Mouse (Mus musculus) lung, postnatal 25 days (tissue): ENCODE data around the gene Gm49387.

Experiments
- DNase-seq: peaks from one replicate; pipeline ENCODE4 v3.0.0; 2022; ENCODE audit warnings: low spot score

The Gm49387 gene

GRCm38 (mm10) chr14:31574903-31575665 is 65.6 kb downstream of the Gm49387 start:
- DNase-seq = no peak

DNA sequence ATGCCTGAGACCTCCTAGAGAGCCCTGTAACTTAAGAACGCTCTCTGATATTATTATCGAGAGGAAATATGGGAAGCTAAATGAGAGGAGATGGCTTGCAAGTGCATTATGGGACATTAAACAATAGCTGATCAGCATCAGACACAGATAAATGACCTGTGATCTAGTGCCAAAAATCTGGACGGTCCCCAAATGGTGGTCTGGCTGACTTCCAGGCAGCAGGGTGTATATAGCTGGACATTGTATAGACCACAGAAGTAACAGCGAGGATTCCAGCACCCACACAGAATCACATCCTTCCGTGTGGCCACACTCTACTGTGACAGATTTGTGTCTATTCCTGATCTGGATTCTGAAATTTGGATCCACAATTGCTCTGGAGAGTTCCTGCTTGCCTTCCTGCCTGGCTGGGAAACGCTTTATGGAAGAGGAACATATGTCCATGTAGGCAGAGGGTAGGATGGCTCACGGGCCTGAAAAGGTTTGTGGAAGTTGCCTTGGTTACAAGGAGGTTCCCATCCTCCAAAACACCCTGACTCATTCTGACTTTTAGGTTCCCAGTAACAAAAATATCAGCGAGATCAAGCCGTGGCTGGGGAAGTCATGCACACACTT is 68.0 kb downstream of the Gm49387 start:
- no peak for DNase-seq

DNA sequence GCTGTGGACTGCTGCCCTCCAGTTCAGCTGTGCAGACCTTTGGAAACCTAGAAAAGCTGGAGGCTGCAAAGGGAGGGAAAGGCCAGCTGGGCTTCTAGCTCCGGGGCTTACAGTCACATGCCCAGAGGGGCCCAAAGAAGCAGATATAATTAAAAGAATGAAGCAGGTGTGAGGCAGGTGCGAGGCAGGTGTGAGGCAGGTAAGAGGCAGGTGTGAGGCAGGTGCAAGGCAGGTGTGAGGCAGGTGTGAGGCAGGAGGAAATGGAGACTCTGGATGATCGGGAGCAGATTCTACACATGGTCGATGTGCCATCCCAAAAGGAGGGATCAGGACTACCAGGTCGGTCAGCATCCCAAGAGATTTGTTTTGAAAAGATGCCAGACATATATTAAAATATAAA is 69.3 kb downstream of the Gm49387 start:
- DNase-seq = no peak

- DNase-seq = no peak
Measured at GRCm38 (mm10) chr14:31570131-31570951, 70.3 kb downstream of the Gm49387 start.

- DNase-seq = peak; percentile 48
Measured at GRCm38 (mm10) chr14:31569151-31569631, 71.5 kb downstream of the Gm49387 start.

DNA sequence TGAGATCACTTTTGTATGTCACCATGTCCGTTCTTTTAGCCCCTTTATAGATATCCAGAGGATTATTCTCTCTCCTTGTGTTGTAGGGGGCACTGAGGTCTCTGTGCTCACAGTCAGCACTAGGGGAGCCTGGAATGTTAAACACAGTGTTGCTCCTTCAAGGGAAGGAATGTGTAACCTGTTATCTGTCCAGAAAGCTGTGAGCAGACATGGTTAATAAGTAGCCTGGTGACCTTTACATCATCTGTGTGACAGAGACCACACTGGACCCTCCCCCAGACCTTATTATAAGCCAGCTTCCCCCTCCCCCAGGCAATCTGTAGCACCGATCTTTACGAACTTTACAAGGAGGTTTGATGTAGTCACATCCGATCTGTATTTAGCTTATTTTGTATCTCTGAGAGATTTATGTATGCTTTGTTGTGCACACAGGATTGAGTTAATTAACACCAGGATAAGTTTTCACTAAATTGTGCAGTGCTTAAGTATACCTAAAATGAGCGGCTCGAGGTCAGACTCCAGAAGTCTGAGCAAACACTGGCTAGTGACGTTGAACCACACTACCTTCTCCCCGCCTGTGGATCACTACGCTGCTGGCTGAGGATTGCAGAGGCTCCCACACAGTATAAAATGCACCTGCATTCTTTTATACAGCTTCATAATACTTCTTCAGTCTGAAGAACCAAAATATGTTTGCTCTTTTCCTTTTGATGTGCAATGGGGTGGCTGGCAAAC is 75.0 kb downstream of the Gm49387 start:
- no peak for DNase-seq

DNA sequence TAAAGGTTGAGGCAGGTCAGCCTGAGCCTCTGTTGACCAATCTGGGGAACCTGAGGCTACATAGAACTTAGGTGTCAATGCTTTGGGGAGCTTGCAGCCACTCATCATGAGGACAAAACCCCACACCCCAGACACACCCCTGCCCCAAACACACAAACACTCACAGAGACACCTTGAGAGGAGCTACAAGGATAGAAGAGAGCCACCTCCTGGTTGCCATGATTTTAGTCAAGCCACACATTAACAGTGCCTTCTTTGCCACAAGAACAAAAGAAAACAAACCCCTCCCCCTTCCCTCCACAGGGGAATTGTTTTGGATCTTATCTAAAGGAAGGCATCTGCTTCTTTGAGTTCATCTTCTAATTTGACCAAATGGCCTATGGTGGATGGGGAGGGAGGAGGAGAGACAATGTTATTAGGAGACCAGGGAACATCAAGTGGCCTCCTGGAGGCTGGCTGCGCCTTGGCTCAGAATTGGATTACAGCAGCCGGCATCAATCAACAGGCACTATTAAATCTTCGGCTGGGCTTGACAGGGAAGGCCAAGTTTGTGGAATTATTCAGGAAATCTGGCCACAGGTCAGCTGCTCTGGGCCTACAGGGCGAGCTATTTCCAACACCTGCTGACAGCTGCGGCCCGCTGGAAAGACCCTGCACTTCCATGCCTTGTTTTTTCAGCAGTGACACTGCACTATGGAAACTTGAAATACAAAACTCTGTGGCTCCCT is 76.1 kb downstream of the Gm49387 start:
- DNase-seq = peak; percentile 72

- peak; percentile 34 for DNase-seq
Measured at GRCm38 (mm10) chr14:31560886-31561285, 79.8 kb downstream of the Gm49387 start.

DNA sequence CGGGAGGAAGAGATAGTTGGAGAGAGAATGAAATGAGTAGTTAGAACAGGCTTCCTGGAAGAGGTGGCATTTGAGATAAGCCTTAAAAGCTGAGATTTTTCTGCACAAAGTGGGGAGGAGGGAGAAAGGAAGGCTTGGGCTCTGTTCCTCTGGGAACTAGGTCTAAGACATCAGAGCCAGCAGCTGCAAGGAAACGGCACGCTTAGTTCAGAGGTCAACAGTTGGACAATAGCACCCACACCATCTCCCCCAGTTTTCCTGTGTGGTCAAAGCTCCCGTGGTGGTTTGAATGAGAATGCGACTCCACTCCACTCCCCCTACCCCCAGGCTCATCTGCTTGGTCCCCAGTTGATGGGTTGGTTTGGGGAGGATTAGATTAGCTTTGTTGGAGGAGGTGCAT is 81.5 kb downstream of the Gm49387 start:
- peak; percentile 38 for DNase-seq

DNA sequence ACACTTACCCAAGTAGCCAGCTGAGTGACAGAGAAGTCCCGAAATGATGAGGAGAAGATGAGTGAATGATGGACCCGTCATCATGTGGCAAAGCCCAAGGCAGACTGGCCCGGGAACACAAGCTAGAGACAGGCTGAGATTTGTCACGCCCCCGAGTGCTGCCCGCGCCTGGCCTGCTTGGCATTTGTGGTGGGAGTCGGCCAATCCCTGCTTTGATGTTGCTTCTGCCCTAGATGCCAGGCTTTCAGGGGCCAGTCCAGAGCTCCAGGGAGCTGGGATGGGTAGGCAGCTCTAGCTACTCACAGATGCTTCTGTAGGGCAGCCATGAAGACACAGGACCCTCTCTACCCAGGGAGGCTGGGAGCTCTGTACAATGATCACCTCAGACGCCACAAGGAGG is 82.9 kb downstream of the Gm49387 start:
- DNase-seq = no peak

DNA sequence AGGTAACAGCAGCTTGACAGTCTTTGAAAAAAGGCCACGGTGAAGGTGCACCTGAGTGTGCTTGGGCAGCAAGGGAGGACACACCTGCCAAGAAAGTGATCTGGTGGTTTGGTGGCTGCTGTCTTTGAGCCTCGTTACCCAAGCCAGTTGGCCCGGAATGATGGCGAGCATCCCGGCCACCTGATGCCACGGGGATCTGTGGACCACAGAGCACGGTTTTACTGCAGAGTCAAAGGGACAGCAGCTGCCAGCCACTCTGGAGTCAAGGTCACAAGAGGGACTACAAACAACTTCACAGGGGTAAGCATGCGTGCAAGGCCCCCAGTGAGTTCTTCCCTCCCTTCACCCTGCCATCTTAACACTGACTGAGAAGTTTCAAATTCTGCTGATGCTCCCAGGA is 83.4 kb downstream of the Gm49387 start:
- no peak for DNase-seq

DNA sequence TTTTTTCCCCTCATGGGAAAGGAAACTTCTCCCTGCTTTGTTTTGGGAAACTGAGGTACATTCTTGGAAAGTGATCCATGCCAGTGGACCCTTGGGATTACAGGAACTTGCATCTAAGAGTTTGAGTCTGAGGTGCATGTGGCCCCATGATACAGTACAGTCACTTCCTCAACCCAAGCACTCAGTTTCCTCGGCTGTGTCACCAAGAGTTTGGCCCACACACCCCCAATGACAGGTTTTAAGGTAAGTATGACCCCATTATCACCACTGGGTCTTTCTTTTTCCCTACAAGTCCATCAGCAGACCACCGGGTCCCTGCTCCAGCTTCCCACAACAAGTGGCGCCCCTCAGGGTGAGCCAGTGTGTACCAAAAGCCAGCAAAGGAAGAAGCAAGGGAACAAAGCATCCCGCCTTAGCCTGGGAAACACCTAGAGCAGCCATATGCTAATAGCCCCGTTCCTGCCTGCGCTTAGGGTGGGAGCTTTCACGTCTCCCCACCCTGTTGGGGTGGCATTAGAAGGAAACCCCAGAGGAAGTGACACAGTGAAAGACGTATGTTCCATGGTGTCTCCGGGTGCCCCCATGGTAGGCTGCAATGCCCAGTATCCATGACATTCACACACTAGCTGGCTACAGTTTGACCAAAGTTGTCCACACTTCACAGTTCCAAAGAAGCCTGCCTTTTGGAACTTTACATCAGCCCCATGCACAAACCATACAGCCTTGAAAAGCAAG is 84.0 kb downstream of the Gm49387 start:
- DNase-seq = no peak

- DNase-seq = no peak
Measured at GRCm38 (mm10) chr14:31555963-31556434, 84.7 kb downstream of the Gm49387 start.

DNA sequence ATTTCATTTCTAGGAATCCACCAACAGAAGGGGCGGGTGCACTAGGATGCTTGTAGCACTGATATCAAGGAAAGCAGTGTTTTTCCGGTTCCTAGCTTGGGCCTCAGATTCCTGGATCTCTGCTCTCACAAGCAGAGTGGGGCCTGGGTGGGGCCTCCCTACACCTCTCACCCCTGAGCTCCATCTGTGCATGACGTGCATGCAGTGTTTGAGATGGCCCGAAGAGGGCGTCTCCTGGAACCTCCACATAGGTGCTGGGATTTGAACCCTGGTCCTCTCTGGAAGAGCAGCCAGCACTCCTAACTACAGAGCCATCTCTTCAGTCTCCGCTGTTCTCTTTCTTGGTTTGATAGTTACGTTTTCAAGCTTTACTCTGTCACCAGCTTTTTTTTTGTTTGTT is 85.7 kb downstream of the Gm49387 start:
- no peak for DNase-seq

DNA sequence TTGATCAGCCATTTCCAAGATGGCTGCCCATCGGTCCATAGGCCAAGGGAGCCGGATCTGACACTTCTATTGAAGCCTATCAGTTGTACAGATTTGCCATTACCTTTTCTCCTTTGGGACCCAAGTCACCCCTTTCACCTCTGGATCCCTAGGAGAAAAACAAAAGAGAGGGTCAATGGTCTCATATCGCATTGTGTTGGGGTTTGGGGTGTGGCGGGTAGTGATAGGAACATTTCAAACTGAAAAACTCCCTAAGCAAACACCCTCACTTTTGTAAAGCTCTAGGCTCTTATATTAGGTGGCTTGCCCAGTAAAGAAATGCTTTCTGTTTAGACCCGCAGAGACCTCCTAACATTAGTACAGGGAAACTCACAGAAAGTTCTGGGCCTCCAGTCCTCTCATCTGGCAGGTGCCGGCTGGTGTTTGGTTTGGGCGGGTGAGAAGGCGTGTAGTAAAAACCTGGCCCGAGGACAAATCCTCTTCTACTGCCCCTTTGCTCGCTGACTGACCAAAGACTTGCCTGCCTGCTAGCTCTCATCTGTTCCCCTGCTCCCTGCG is 96.7 kb downstream of the Gm49387 start:
- no peak for DNase-seq

GRCm38 (mm10) chr14:31537298-31537697 is 103.4 kb downstream of the Gm49387 start:
- peak; percentile 24 for DNase-seq

DNA sequence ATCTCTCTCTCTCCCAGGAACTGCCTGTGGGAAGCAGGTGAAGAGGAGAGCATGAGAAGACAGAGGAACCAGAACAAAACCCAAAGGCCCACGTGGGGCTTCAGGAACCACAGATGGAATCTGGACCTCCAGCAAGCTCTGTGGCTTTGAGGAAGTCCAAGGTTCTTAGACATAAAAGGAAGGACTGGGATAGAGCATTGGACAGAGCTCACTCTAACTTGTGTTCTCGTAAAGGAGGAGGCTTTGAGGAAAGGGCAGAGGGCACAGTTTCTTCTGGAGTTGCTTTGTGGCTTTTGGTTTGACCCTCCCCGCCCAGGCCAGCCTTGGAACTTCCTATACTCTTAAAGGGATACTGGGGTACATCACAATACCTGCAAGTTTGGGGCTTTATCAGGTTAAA is 108.0 kb downstream of the Gm49387 start:
- DNase-seq = no peak

DNA sequence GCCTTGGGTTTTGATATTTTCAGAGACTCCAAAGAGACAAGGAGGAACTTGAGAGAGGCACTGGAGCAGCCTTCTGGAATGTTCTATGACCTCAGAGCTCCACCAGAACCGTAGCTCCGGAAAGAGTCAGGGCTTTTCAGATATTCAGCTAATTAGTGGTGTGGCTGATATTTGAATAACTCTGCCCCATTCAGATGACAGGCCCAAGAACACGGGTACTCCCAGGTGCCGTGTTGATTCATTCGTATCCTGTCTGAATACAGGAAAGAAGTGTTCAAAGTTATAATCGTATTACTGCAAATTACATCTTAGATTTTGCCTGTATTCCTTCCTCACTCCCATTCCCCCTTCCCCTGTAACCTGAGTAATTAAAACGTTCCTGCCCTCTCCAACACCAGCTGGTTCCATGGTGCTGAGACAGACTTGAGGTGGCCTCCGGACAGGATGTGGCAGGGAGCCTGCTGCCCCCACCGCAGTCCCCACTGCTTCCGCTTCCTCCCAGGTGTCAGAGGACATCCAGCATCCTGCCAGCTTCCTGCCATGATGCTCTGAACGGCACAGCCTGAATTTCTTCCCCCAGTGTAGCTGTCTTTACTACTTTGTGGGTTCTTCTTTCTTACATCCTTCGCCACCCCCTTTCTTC is 109.1 kb downstream of the Gm49387 start:
- peak; percentile 49 for DNase-seq

- no peak for DNase-seq
Measured at GRCm38 (mm10) chr14:31530847-31531246, 109.8 kb downstream of the Gm49387 start.
